Comparison of ENCODE assay signal across 14 mouse cellular contexts in the genomic region with DNA sequence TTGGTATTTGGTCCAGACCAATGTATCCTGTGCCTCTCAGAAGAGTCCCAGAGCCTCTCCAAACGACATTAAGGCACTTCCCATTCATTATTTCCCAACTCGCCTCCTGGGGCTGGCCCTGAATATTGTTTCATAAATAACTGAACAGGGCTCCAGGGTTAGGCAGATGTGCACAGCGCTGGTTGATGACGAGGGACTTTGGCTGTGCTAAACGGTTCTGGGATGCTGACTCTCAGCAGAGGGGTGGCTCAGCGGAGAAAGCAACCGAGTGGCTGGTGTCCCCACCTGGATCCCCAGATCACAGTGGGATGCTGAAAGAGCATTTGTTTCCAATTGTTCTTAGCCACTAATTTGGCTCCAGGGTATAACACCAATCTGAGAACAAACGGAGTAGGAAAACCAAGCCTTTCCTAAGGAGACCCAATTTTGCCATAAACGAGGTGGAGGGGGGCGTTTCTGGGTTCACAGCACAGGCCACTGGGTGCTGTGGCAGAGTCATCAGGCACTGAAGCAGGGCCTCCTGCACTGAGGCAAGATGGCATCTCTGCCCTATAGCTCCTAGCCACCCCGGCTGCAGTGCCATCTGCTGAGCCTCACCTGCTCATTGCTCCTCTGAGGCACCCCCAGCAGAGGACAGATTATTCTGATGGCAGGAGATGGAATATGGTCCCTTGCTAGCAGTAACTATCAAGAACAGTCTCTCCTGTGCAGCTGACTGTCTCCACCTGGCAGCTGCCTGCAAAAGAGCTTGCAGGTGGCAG. TPM values are rescaled to one million over a fixed set of nuclear protein-coding genes. Genes with fewer than 3 reads are reported as not detected.
DNase-seq lines count a peak whose midpoint lies in the region; ATAC-seq lines count a peak whose summit lies in the region.
"Had no signal": no experiment of that assay in that cellular context is flagged by ENCODE, and none has a peak within 500 bp of the region (broad histone marks: within the 10 kb centered on the region; RNA-seq: fewer than 3 reads in every experiment).

No protein-coding gene starts in this region.

- no peak overlapping the region for H3K4me3 ChIP-seq in hindbrain, embryonic 10.5 days
- H3K4me3 ChIP-seq in midbrain, embryonic 15.5 days = no peak overlapping the region
- H3K4me3 ChIP-seq: limb, embryonic 13.5 days; lung, embryonic 15.5 days had no signal

- H3K4me2 ChIP-seq in midbrain, embryonic 15.5 days = no peak overlapping the region
- H3K4me2 ChIP-seq: limb, embryonic 13.5 days; lung, embryonic 15.5 days had no signal

- H3K27me3 ChIP-seq in hindbrain, embryonic 10.5 days (ENCODE audit: insufficient read depth, poor library complexity, severe bottlenecking) = peaks cover 14% of the 10 kb centered on the region
- no peaks in the 10 kb centered on the region for H3K27me3 ChIP-seq in midbrain, embryonic 15.5 days (replicated peaks)
- H3K27me3 ChIP-seq: lung, embryonic 15.5 days had no signal

- H3K36me3 ChIP-seq in hindbrain, embryonic 10.5 days = no peaks in the 10 kb centered on the region; the same call in 1 of the 2 replicates
- H3K36me3 ChIP-seq in midbrain, embryonic 15.5 days (replicated peaks) = no peaks in the 10 kb centered on the region
- H3K36me3 ChIP-seq: limb, embryonic 13.5 days; lung, embryonic 15.5 days had no signal

- no peak overlapping the region for H3K9ac ChIP-seq in midbrain, embryonic 15.5 days
- H3K9ac ChIP-seq: limb, embryonic 13.5 days; lung, embryonic 15.5 days had no signal

- peak; percentile 26 to 38 for DNase-seq in heart, adult 9 months (ENCODE audit: low spot score in 2 of 2)
- no peak for DNase-seq in heart, postnatal 4 days
- DNase-seq in cerebellum, adult 9-11 months = peak; percentile 40
- DNase-seq in hindbrain, embryonic 10.5 days (ENCODE audit: low spot score) = no peak
- DNase-seq in layer of hippocampus, postnatal 25 days (ENCODE audit: extremely low spot score in 1 of 2, low spot score in 1 of 2) = no peak
- no peak for DNase-seq in c-Kit-positive CD71-positive TER-119-positive erythroid progenitor cells, embryonic 14.5 days (ENCODE audit: low spot score)
- DNase-seq: adrenal gland, adult 8-10 months; kidney, adult 8-10 months; layer of hippocampus, adult 9-11 months; thymus, adult 18-20 months had no signal

- 29% methylated on average over 11 of the region's 11 CpGs for WGBS in hindbrain, embryonic 10.5 days
- WGBS in midbrain, embryonic 15.5 days = 37% methylated on average over 11 of the region's 11 CpGs

- H3K9me3 ChIP-seq in hindbrain, embryonic 10.5 days = no peaks in the 10 kb centered on the region
- H3K9me3 ChIP-seq in midbrain, embryonic 15.5 days = no peaks in the 10 kb centered on the region
- H3K9me3 ChIP-seq: limb, embryonic 13.5 days; lung, embryonic 15.5 days had no signal

- peak; percentile 27; the same call in 1 of the 2 replicates for ATAC-seq in midbrain, embryonic 15.5 days (replicated peaks)
- no peak for ATAC-seq in megakaryocyte-erythroid progenitor cell, adult 5-6 weeks (replicated peaks; ENCODE audit: low FRiP score, low TSS enrichment, poor library complexity, severe bottlenecking)

- H3K4me1 ChIP-seq in hindbrain, embryonic 10.5 days (replicated peaks) = peaks cover 87% of the 10 kb centered on the region
- peaks cover 17% of the 10 kb centered on the region for H3K4me1 ChIP-seq in midbrain, embryonic 15.5 days

- peak overlapping the region; percentile 82 for H3K27ac ChIP-seq in hindbrain, embryonic 10.5 days
- no peak overlapping the region for H3K27ac ChIP-seq in midbrain, embryonic 15.5 days
- H3K27ac ChIP-seq: limb, embryonic 13.5 days; lung, embryonic 15.5 days had no signal

RNA-seq across cellular contexts. Expression of a gene that starts 52.8 kb away (rescaled TPM):
- 1 to 10 TPM; 7.0 TPM for total RNA-seq in heart, postnatal 4 days (2021)
- 35.0 and 40.3 TPM in 2 replicates for polyA plus RNA-seq in hindbrain, embryonic 10.5 days (2016; fragmentation: Nextera tagmentation; extraction: Ambion mirVana)
- polyA plus RNA-seq in midbrain, embryonic 15.5 days (2015; fragmentation: Nextera tagmentation; extraction: Ambion mirVana) = 31.6 and 35.0 TPM in 2 replicates
- total RNA-seq in layer of hippocampus, postnatal 25 days (2021) = 10 to 100 TPM; 29.3 to 41.2 TPM
- total RNA-seq in megakaryocyte-erythroid progenitor cell, adult 5-6 weeks (2014; fragmentation: Nextera tagmentation) = not detected in 2 replicates
- not detected in 2 replicates for total RNA-seq in megakaryocyte-erythroid progenitor cell, adult 5-6 weeks (2017)

Comparison
In these comparisons a context has a peak if more than half of its experiments do, and no peak if none do; other contexts are left out.
1. DNase-seq: peak in heart, adult 9 months (2 of 2) and cerebellum, adult 9-11 months (single experiment); none in heart, postnatal 4 days (single experiment), hindbrain, embryonic 10.5 days (single experiment), layer of hippocampus, postnatal 25 days (0 of 2) and c-Kit-positive CD71-positive TER-119-positive erythroid progenitor cells, embryonic 14.5 days (single experiment).
2. RNA of a gene that starts 52.8 kb away (total RNA-seq): 29.3 to 41.2 TPM in layer of hippocampus, postnatal 25 days and 7.0 TPM in heart, postnatal 4 days; not detected in megakaryocyte-erythroid progenitor cell, adult 5-6 weeks; every median in the first group is over 4 times any median in the second.